Mouse (Mus musculus) gastrocnemius, postnatal 10 days (tissue): ENCODE measurements at regions not wholly inside any gene's neighbourhood (a gene's known extent, or its start where the extent isn't known, plus 50 kb on each side); places are given as distances from the start of the nearest gene placed in this dataset.
A peak's percentile ranks its signal among the peaks of the same experiment; 100 is the strongest.

Experiments
- DNase-seq: peaks from one replicate; pipeline ENCODE4 v3.0.0; 2021; ENCODE audit warnings: mixed read lengths

DNA sequence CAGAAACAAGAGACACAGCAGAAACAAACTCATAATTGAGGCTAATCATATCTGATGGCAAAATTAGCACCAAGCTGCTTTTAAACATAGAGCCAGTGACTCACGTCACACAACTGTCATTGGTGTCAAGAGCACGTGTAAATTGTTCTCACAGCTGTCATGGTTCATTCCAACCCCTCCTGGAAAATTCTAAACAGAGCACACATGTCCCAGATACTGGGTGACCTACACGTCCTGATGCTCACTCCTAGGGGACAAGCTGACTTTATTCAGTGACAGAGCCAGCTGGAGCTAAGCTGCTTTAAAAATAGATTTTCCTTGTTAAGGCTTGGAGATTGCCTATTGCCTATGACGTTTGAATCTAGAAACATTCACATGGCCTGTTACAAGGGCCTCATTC is 304.1 kb downstream of the 1500009L16Rik start:
- DNase-seq: no peak

DNA sequence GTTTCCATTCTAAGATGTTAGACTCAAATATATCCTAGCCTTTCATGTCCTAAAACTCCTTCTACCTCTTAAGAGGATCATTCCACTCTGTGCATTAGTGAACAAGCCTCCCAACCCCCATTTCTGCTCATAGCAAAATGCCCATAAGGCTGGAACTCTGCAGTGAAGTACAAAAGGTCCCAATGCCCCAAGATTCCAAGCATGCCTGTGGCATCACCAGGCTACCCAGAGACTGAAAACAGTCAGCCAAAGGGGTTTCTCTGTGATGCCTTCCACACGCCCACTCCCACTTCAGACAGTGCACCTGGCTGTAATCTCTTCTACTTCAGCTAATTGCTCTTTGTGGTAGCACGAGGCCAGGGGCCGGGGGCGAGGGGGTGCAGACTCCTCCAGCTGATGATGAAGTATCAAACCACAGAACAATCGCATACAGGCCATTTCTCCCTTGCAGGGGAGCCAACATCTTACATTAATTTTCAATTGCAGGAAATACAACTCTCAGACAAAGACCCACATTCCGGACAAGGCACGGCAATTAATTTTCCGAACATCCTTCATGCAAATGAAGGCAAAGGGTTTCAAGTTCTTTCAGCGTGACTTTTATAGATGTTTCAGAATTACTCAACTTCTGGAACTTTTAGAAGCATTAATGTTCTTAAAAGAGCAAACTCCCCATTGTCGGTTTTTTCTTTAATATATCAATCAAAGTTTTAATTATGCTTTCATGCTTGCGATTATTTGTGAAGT is 313.6 kb downstream of the 1500009L16Rik start:
- DNase-seq: no peak

DNA sequence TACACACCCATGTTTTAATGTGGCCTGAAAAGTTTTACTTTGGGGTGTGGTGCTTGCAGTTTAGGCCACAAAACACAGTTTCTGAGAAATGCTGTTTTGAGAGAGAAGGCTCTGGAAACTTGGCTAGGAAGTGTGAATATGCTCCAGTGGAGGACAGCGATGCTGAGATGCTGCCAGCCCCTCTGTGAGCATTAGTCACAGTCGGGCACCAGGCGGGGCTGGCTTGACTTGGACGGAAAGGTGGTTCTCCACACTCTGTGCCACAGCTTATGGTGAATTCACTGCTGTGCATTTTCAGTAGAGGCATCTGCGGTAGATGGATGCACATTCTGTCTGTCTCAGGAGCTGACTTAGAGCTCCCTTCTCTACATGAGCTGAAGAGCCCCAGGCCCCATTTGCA is 326.0 kb downstream of the 1500009L16Rik start:
- DNase-seq: peak; percentile 28

DNA sequence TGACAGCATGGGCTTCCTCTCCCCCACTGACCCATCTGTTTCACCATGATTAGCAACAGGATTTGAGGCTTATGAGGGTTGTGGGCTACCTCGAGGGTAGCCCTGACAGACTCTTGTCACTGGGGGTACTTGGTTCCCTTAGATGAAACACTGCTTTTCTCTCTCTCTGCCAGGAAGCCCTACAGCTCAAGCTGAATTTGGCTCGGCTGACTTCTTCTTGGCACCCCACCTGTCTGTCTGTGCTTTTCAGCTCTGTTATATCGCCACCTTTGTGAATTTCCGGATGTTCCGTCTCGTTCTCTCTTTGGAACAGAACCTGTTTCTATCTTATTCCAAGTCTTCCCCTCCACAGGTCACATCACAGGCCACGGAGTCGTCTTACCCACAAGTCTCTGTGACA is 330.0 kb downstream of the 1500009L16Rik start:
- DNase-seq: no peak

DNA sequence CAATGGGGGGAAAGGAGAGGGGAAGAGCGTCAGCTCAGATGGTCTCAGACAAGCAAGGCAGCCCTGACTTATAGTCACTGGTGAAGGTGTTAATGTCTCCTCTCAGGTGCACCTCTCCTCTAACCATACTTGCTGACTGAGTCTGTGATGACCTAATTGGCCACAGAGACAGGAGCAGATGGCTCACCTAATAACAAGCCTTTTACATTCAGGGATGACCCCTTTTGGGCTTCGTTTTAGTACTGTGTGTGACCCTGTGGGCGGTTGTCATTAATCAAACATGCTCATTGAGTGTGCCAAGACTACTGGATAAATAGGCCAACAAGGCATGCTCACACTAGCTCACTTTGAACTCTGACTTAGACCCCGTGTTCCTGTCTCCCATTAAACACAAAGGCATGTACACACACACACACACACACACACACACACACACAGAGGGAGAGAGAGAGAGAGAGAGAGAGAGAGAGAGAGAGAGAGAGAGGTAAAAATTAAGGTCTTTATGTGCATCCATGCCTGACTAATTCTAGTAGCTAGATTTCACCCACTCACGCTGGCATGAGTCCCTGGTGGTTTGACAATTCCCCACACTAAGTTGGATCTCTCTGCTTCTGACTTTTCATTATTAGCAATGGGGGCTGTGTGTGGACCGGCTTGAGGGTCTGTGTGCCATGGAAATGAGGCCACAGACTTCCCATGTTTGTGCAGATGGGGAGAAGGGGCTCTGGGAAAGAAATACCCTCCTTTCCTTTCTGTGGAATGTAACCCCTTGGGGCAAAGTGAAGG is 332.1 kb downstream of the 1500009L16Rik start:
- no peak for DNase-seq

DNA sequence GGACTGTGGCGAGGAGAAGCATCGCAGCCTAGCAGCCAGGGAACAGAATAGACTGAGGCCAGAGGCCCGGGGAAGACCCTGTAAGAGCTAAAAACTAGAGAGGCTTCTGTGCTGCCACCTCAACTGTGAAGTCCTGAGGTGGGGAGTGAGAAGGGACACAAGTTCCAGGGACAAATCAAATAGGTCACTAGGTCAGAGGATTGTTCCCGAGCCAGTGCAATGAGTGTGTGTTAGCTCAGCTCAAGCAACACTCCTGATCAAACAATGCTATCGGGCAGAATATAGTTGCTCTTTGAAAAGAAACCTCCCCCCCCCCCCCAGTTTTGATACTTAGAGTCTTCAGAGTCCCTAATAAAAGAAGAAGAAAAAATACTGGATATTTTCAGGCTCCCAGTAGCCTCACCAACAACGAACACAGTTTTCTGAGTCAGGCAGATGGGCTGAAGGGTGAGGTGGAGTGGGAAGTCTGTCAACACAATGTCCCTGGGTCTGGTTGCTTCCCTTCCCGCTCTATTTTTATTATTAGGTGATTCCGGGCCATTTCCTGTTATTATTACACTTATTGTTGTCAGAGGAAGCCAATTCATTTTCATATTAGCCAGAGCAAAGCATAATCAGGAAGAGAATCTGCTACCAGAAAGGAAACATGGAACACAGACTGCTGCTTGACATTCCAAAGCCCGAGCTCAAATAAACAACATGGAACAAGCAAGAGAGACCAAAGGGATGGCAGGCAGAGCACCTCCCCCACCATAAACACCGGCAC is 332.9 kb downstream of the 1500009L16Rik start:
- no peak for DNase-seq

DNA sequence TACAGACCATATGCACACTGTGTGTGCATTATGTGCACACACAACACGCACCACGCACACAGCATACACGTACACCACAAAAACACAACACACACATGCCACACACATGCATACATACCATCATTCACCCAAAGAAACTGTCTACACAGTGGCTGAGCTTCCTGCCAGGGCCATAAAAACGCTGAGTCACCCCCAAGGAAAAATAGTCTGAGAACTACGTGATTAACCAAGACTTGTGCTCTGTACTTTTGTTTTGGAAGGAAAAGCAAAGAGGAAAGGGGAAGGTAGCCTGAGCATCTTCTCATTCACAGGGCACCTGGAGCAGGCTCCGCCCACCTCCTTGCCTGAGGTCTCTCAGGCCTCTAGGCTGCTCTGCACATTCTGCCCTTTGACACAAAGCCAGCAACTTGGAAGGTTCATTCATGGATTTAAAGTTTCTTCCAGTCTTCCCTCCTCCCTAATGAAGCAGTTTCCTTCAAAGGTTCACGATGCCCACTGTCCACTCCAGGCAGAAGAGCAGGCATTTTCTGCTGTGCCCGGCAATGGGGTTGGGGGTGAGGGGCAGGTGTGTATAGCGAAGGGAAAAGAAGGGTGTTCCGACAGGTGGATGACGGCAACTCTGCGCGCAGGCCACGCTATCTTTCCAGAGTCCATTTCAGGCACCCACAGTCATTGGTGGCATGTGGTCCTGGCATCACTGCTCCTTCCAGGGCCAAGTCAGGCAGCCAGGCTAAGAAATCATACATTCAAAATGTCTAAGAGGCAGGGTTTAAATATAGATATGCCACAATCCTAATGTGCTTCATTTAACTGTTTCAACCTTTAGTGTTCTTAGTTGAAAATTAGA is 333.9 kb downstream of the 1500009L16Rik start:
- no peak for DNase-seq

DNA sequence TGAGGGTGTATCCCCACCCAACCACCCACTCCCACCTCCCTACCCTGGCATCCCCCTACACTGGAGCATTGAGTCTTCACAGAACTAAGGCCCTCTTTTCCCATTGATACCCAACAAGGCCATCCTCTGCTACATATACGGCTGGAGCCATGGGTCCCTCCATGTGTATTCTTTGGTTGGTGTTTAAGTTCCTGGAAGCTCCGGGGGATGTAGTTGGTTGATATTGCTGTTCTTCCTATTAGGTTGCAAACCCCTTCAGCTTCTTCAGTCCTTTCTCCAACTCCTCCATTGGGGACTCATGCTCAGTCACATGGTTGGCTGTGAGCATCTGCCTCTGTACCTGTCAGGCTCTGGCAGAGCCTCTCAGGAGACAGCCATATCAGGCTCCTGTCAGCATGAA is 335.6 kb downstream of the 1500009L16Rik start:
- no peak for DNase-seq

DNA sequence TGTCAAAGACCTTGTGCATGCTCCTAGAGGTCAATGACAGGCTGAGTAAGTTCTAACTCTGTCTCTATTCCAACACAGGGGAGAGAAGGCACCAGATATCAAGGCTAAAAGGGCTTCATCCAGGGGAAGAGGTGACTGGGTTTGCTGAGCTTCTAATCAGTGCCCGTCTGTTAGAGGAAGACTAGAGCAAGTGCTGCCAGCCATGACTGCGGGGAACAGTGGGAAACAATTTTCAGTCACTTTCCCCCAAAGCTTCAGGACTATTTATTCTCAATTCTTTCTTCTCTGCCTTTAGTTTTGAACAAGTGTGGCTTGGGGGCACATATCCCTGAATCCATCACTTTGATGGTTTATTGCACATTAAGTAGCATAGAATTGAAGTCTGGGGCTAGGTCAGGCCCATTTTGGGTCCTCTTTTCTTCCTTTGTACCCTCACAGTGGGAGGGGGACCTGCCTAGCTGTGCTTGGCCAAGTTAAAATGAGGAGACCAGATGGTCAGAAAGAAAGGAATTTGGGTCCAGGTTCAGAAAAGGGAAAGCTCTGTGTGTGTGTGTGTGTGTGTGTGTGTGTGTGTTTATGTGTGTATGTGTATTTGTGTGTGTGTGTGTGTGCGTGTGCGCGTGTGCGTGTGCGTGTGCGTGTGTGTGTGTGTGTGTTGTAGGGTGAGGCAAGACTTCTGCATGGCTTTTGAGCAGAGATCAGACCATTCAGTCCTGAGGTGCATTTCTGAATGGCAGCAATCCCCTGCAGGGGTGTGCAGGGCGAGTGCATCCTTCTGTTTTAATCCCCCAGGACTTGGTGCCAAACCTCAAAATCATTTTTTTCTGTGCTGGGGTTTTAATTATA is 337.2 kb downstream of the 1500009L16Rik start:
- no peak for DNase-seq

DNA sequence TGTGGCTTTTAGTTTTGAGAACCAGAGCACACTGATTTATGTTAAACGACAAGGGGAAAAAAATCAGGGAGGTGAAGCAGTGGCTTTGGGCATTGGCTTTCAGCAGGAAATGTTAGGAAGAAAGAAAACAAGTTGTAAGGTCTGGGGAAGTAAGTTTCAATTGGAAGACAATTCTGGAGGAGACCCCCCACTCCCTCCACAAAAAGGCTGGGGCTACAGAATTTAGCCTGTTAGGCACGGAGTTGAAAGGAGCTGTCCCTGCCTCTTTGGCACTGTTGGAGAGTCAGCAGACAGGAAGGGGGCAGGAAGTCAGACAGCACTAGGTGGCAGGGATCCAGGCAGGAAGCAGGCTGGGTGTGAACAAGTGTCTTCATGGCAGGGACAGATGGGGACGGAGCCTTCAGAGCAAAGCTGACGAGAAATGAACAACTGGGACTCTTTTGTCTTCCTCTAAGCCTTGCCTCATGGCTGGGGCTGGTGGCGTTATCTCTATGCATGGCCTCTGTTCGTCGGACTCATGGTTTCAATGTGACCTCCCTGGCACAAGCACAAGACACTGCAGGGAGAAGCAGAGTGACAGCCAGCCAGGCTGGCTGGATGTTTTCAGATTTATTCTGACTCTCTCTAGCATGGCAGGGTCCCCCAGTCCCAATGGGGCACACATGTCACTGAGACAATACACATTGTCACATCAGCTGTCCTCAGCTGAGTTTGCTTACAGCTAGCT is 338.0 kb downstream of the 1500009L16Rik start:
- peak; percentile 80 for DNase-seq

DNA sequence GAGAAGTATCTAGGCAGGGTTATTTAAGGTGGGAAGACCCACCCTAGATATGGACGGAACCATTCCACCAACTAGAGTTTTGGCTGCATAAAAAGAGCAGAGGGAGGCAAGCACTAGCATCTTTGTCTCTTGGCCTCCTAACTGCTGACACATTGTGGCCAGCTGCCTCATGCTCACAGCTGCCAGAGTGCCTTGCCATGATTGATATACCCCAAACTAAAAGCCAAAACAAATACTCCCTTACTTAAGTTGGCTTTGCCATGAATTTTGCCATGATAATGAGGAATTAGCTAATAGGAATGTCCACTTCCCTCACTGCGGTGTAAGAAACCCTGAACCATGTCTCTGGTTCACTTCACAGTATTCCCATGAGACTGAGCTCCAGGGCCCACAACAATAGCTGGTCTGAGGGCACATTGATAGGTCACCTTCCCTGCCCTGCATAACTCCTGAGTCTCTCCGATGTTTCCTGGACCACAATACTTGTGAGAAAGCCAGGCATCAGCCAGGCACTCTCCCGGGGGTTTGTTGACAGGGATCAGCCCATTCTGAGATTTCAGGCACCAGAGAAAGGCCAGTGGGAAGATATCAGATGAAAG is 344.5 kb downstream of the 1500009L16Rik start:
- DNase-seq: no peak

DNA sequence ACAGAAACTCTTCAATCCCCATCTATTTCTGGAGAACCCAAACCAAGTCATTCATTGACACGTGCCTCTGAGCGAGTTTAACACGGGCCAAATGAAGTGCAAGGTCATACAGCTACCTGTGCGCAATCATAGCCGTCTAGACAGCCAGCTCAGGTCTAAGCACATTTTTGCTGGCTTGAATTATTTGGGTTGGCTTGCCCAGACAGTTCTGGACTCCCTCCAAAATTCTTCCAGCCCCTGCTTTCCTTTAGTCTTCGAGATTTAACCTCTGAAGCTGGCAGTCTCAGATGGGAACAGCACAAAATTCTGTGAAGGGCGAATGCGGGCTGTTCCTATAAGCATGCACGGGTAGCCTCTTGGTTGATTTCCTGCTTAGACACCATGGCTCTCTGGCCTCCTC is 347.1 kb downstream of the 1500009L16Rik start:
- DNase-seq: no peak

DNA sequence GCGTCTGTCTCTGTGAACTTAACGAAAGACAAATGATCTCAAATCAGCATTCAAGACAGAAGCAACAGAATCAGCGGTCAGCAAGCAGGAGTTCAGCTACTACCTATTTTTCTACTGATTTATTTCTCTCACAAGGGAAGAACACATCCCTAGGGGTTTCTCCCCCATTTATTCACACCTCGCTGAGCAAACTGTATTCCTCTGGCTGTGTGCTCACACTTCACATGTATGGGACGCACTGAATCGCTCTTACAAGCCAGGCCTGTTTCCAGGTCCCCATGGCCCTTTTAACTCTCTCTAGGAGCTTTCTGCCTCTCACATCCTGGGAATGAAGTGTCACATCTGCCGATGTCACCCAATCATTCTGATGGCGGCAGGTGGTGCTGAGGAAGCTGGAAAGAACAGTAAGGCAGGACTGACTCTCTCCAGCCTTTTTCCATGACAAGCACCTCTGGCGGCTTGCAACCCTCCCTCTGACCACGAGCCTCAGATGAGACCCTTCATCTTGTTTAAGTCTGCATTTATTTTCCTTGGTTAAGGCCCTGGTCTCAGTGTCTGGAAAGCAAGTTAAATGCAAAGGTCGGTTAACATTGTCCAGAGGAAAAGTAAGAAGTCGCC is 350.3 kb downstream of the 1500009L16Rik start:
- DNase-seq: no peak

DNA sequence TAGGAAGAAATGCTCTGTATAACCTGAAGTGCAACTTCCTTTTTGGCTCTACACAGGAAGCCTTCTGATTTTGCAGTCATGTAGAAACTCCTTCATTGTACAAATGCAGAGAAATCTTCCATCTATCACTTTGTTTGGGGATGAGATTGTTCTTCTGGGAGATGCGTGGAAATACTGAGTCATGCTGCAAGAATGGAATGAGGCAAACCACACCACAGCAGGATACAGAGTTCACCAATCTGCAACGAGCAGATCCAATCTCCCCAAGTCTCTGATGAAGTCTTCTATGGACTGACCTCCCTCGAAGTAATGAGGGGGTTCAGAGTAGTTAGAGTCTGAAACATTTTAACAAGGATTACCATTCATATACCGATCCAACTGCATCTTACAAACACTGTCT is 352.9 kb downstream of the 1500009L16Rik start:
- DNase-seq: no peak

DNA sequence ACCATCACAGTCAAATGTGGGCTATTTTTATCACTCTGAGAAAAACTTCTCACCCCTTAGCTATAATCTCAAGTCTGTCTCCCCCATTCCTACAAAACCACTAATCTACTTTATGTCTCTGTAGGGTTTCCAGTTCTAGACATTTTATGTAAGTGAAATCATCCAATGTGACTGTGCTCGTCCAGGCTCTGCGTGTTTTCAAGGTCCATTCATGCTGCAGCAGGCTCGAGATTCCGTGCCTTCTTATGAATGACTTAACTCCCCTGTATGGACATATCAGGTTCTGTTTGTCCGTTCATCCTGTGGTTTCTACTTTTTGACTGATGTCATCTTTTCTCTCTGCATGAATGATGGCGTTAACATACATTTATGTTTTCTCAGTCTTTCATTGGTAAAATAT is 357.6 kb downstream of the 1500009L16Rik start:
- DNase-seq: no peak

DNA sequence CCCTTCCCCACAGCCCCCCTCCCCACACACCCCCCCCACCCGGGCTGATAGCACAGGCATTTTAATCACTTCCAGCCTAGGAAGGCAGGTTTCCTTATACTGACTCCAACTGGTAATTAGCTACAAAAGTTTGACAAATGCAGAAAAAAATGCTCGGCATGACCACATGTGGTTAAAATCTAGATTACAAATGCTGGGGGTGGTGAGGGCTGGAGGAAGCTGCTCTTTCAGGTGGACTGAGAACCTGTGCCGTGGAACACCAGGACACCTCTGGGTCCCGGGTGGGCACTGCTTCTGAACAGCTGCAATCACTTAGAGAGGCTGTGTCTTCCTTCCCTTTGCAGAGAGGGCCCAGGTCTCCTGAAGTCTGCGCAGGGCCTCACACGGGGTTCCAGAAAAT is 358.7 kb downstream of the Nuak1 start:
- DNase-seq: no peak

DNA sequence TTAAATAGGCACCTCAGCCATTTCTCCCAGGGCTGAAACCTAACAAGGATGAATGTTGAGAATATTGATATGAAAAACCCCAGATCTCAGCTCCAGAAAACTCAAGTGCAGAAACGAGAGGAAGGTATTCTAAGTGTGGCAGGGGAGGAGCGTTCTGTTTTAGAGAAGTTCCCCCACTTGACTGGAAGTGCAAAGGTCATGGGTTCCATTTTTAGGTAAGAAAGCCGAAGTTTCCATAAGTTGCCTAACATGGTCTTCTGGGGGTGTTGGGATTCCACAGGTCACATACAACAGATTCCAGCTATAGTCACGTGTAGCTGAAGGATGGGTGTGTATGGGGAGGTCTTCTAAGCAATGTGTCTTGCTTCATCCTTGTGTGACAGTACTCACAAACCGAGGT is 352.9 kb downstream of the Nuak1 start:
- no peak for DNase-seq

DNA sequence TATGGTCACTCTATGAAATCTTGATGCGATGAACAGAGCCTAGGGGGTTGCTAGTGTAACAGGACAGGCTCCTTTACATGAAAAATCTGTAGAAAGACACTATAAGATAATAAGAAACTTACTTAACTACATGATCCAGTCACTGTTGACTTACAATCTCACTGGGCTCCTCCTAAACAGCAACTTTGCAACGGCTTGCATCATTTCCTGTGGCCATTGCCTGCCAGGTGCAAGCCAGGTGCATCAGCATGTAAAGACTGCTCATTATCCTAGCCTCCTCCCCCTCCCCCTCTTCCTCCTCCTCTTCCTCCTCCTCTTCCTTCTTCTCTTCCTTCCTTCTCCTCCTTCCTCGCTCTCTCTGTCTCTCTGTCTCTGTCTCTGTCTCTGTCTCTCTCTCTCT is 352.5 kb downstream of the Nuak1 start:
- DNase-seq: no peak
